Mouse (Mus musculus) activated CD4-positive, CD25-positive, alpha-beta regulatory T cell, adult 4 months (primary cell): Measurements from ENCODE around the gene Pcbp1. TPM values are rescaled to one million over a fixed set of nuclear protein-coding genes. Genes with fewer than 3 reads are reported as not detected.
"Not testable (repeated sequence)": the region's sequence is repeated elsewhere in the genome, so short reads cannot be mapped to it uniquely, and the experiment has no call there.

ENCODE experiments used
- ATAC-seq: one replicate; pipeline ENCODE4 v1.8.0; 2017
- polyA plus RNA-seq, 2 experiments: library from polyadenylated mRNA; unstranded; fragments of 100-300 nt; shearing (Covaris generic); gene quantifications; one replicate each; pipeline ENCODE4 v1.2.1; 2017

Pcbp1 gene
- 10 to 100 TPM; 35.3 to 39.2 TPM for polyA plus RNA-seq

GRCm38 (mm10) chr6:86526032-86526960 lies at the start of gene Pcbp1:
TSS of gene Pcbp1 (minus strand) at chr6:86526321.
- ATAC-seq = peak; percentile 55

GRCm38 (mm10) chr6:86574495-86574894 lies 48.4 kb upstream of the Pcbp1 start:
- no peak for ATAC-seq

- peak; percentile 90 for ATAC-seq
These were observed 44.7 kb upstream of the Pcbp1 start for GRCm38 (mm10) chr6:86570830-86571229.

GRCm38 (mm10) chr6:86569461-86569820 lies 43.3 kb upstream of the Pcbp1 start:
- no peak for ATAC-seq

- ATAC-seq = no peak
These were observed 42.8 kb upstream of the Pcbp1 start for GRCm38 (mm10) chr6:86568816-86569460.

GRCm38 (mm10) chr6:86565782-86566181 lies 39.7 kb upstream of the Pcbp1 start:
- ATAC-seq = no peak

GRCm38 (mm10) chr6:86557182-86557581 lies 31.1 kb upstream of the Pcbp1 start:
- ATAC-seq = not testable (repeated sequence)

GRCm38 (mm10) chr6:86556345-86557058 lies 30.4 kb upstream of the Pcbp1 start:
- ATAC-seq = no peak

GRCm38 (mm10) chr6:86550587-86550986 lies 24.5 kb upstream of the Pcbp1 start:
- no peak for ATAC-seq

- peak; percentile 80 for ATAC-seq
These were observed 21.8 kb upstream of the Pcbp1 start for GRCm38 (mm10) chr6:86547880-86548367.

GRCm38 (mm10) chr6:86547228-86547755 lies 21.2 kb upstream of the Pcbp1 start:
- peak; percentile 39 for ATAC-seq

- peak; percentile 50 for ATAC-seq
These were observed 19.1 kb upstream of the Pcbp1 start for GRCm38 (mm10) chr6:86545236-86545635.

- no peak for ATAC-seq
These were observed 17.7 kb upstream of the Pcbp1 start for GRCm38 (mm10) chr6:86543869-86544268.

GRCm38 (mm10) chr6:86543060-86543459 lies 16.9 kb upstream of the Pcbp1 start:
- no peak for ATAC-seq

- peak; percentile 27 for ATAC-seq
These were observed 15.5 kb upstream of the Pcbp1 start for GRCm38 (mm10) chr6:86541650-86542049.

GRCm38 (mm10) chr6:86528451-86528785 lies 2.3 kb upstream of the Pcbp1 start:
- ATAC-seq = no peak

GRCm38 (mm10) chr6:86527766-86528450 lies 1.8 kb upstream of the Pcbp1 start:
- ATAC-seq = no peak

- peak; percentile 30 for ATAC-seq
These were observed 1.0 kb upstream of the Pcbp1 start for GRCm38 (mm10) chr6:86526961-86527740.

- peak; percentile 15 for ATAC-seq
These were observed 482 bp downstream of the Pcbp1 start for GRCm38 (mm10) chr6:86525646-86526031.

GRCm38 (mm10) chr6:86524879-86525645 lies 1.1 kb downstream of the Pcbp1 start:
- ATAC-seq = no peak
